Mouse (Mus musculus): ENCODE data around the gene Gm438. TPM values are rescaled to one million over a fixed set of nuclear protein-coding genes. Genes with fewer than 3 reads are reported as not detected.
"Not testable (repeated sequence)": the region's sequence is repeated elsewhere in the genome, so short reads cannot be mapped to it uniquely, and the experiment has no call there.

Gm438 gene
- not detected in 2 replicates for polyA plus RNA-seq (2015; fragmentation: Nextera tagmentation; extraction: Ambion mirVana)

DNA sequence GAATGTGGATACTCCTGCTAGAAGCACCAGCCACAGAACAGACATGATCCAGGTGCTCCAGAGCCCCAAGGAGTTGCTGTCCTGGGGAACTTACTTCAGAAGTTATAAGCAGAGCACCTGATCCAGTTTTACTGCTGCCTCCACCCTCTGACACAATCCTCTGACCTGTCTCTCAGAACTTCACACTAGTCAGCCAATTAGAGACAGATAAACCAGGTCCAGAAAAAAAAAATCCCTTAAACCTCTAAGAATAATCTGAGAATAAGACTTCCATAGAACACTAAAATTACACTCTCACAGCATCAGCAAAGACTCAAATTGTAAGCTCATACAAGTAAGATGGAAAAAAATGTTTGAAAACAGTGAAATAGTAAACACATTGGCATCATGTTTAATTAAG lies at the start of gene Gm438:
Gene Gm438, minus strand, starts transcription at position 101 of the 400 bp plus-strand sequence.
- ATAC-seq (ENCODE audit: low FRiP score) = no peak

DNA sequence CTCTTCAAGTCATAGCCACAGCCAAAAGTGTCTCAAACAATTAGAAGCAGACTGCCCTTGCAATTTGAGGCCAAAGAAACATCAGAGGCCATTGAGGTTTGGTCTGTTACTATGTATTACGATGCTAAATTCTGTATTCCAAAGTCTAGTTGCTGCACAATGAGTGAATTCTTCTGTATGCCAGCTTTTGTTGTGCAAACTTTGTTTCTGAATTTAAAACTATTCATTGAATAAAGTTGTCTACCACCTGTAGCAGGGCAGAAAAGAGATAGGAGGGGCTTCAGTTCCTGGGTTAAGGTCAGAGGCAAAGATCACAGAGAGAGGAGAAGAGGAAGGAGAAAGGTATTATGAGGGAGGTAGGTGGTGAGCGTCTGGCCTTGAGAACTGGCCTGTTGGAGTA lies 38.3 kb upstream of the Gm438 start:
- WGBS = 89% methylated on average over 2 of the region's 2 CpGs
- H3K4me3 ChIP-seq (replicated peaks) = no peak overlapping the region

More for the DNA sequence above, at the start of gene Gm438:
- H3K27me3 ChIP-seq (replicated peaks) = no peaks in the 10 kb centered on the region
- no peak within 1 kb of the TSS for H3K4me3 ChIP-seq (replicated peaks)
- H3K4me2 ChIP-seq = no peak within 1 kb of the TSS
- H3K36me3 ChIP-seq = no peaks in the 10 kb centered on the region
- H3K4me1 ChIP-seq = no peaks in the 10 kb centered on the region
- H3K27ac ChIP-seq (replicated peaks) = no peak within 1 kb of the TSS
- no peak within 1 kb of the TSS for H3K9ac ChIP-seq (replicated peaks)
- no peaks in the 10 kb centered on the region for H3K9me3 ChIP-seq (replicated peaks)

DNA sequence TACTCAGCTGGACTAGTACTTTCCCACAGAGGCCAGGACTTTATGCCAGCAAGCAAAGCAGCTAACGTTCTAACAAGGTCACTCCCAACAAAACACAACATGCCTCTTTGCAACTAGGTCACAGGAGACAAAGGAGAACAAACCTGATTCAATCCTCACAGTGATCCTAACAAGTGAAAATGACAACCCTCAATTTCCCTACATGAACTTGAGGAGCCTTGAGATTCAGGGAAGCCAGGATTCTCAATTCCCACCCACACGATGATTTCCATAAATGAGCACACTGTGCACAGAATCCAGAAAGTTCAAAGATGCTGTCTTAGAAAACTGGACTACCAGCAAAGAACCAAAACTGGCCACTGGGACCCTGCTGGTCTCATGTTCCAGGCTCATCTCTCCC lies 37.6 kb upstream of the Gm438 start:
- Histone ChIP-seq H3K27me3 (replicated peaks) (no peaks in the 10 kb centered on the region), H3K9me3 (replicated peaks) (no peaks in the 10 kb centered on the region), H3K27ac (replicated peaks) (no peak overlapping the region), H3K9ac (replicated peaks) (no peak overlapping the region), H3K36me3 (no peaks in the 10 kb centered on the region), H3K4me2 (no peak overlapping the region), H3K4me1 (no peaks in the 10 kb centered on the region), H3K4me3 (replicated peaks) (no peak overlapping the region)
- WGBS = 95% methylated on average over 2 of the region's 2 CpGs
- ATAC-seq (ENCODE audit: low FRiP score) = no peak

More for the DNA sequence above, 38.3 kb upstream of the Gm438 start:
- no peak overlapping the region for H3K4me2 ChIP-seq
- H3K9me3 ChIP-seq (replicated peaks) = no peaks in the 10 kb centered on the region
- H3K27ac ChIP-seq (replicated peaks) = no peak overlapping the region
- H3K27me3 ChIP-seq (replicated peaks) = no peaks in the 10 kb centered on the region
- H3K9ac ChIP-seq (replicated peaks) = no peak overlapping the region
- H3K36me3 ChIP-seq = no peaks in the 10 kb centered on the region
- no peak for ATAC-seq (ENCODE audit: low FRiP score)
- H3K4me1 ChIP-seq = no peaks in the 10 kb centered on the region

DNA sequence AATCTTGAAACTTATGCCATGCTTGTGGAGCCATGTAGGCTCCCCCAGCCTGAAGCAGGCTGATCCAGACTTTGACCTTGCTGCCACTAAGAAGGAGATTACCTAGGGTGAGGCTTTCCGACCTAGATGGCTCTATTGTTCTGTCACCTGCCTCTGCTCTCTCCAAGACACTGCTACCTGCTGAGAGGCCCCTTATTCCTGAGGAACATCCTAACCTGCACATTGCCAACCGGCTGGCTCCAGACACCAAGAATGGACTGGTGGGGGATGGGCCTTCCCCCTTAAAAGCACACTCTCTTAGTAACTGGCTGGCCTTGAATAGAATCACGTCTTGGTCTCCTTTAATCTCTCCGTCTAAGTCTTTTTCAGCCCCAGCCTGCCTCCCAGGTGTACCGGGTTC lies 20.8 kb upstream of the Gm438 start:
- H3K9me3 ChIP-seq (replicated peaks); ATAC-seq (ENCODE audit: low FRiP score); H3K36me3 ChIP-seq; H3K27me3 ChIP-seq (replicated peaks); H3K4me2 ChIP-seq; H3K27ac ChIP-seq (replicated peaks); H3K4me3 ChIP-seq (replicated peaks); H3K4me1 ChIP-seq; H3K9ac ChIP-seq (replicated peaks): not testable (repeated sequence)
- 48% methylated on average over 5 of the region's 5 CpGs for WGBS

DNA sequence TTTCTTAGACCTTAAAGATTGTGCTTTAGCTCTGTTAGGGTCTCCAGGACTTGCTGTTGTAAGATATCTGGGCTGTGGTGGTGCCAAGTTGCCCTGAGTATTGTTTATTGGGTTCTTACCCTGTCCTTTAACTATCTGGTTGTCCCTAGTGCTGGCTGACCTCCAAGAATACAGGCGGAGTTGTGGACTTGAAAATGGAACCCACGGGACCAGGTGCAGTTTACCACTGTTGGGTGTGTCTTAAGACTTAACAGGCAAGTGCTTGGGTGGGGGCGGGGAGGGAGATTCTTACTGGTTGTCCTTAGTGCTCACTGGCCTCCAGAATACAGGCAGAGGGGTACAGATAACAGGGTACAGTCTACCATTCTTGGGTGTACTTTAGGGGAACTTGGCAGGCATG lies 17.2 kb upstream of the Gm438 start:
- no peak overlapping the region for H3K4me3 ChIP-seq (replicated peaks)
- no peak overlapping the region for H3K9ac ChIP-seq (replicated peaks)
- 77% methylated on average over 3 of the region's 3 CpGs for WGBS
- H3K36me3 ChIP-seq = no peaks in the 10 kb centered on the region
- no peaks in the 10 kb centered on the region for H3K4me1 ChIP-seq
- H3K27me3 ChIP-seq (replicated peaks) = no peaks in the 10 kb centered on the region
- no peaks in the 10 kb centered on the region for H3K9me3 ChIP-seq (replicated peaks)
- ATAC-seq (ENCODE audit: low FRiP score) = no peak
- no peak overlapping the region for H3K27ac ChIP-seq (replicated peaks)
- H3K4me2 ChIP-seq = no peak overlapping the region

DNA sequence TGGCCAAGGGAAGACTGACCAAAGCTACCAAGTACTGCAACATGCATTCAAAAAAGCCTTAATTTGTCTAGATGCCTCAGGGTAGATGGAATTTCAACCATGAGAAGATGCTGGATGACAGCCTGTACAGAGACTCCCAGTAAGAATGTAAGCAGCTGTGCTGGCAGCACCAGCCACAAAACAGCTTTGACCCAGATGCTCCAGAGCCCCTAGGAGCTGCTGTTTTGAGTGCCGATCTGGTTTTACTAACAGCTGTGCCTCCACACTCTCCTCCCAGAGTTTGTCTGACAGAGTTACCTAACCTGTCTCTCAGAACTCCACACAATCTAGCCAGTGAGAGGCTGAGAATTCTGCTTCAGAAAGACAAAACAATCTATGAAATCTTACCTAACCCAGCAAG lies 3.8 kb upstream of the Gm438 start:
- Histone ChIP-seq H3K4me2 (no peak overlapping the region), H3K4me1 (no peaks in the 10 kb centered on the region), H3K9me3 (replicated peaks) (no peaks in the 10 kb centered on the region), H3K9ac (replicated peaks) (no peak overlapping the region), H3K36me3 (no peaks in the 10 kb centered on the region), H3K4me3 (replicated peaks) (no peak overlapping the region), H3K27me3 (replicated peaks) (no peaks in the 10 kb centered on the region), H3K27ac (replicated peaks) (no peak overlapping the region)
- 75% methylated on average over 1 of the region's 1 CpGs for WGBS
- no peak for ATAC-seq (ENCODE audit: low FRiP score)

DNA sequence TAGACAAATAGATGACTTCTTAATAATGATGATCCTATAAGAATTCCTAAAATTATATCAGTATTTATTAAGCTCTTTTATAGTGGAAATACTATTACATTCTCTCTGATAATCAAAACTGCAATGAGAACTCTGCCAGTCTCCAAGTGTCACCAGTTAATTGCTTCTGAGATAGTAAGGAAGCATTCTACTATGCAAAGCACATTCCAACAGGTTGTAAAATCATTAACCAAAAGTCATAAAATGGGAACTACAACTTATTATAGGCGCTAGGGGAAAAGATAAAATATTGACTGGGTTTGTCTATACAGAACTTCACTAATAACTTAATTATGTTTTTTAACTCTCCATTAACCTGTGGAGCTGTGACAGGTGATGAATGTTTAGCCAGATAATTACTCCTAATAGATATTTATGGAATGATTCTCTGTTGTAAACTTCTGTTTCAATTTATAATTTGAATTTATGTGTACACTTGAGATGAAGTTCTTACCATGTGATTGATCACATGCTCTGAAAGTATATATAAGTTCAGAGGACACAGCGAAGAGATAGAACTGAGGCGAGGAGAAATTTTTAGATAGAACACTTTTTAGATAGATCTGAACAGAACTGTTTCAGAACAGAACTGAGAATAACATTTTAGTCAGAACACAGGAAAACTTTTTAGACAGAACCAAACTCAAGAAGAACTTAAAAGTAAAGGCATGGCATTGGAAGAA lies 3.7 kb downstream of the Gm438 start:
- H3K27me3 ChIP-seq (replicated peaks) = no peaks in the 10 kb centered on the region
- no peak overlapping the region for H3K4me3 ChIP-seq (replicated peaks)
- ATAC-seq (ENCODE audit: low FRiP score) = no peak
- no peak overlapping the region for H3K4me2 ChIP-seq
- no peak overlapping the region for H3K9ac ChIP-seq (replicated peaks)
- H3K4me1 ChIP-seq = no peaks in the 10 kb centered on the region
- no peaks in the 10 kb centered on the region for H3K36me3 ChIP-seq
- no peaks in the 10 kb centered on the region for H3K9me3 ChIP-seq (replicated peaks)
- WGBS = 62% methylated on average over 3 of the region's 3 CpGs
- no peak overlapping the region for H3K27ac ChIP-seq (replicated peaks)

DNA sequence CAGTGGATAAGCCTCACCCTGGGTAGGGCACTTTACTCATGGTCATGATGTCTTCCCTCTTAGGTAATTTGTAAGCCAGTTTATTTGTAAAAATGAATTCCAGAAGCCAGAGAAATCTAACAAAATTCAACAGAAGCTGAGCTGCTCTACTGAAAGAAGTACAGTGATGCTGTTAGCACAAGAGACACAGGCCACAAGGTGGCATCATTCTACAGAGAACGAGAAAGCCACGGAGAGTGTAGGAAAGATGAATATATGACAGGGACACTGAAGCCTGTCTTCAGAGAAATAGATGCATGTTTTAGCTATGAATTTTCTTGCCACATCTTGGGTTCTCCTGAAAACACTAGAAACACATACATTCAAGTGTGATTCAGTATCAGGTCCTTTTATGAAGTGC lies 20.7 kb downstream of the Gm438 start:
- no peaks in the 10 kb centered on the region for H3K27me3 ChIP-seq (replicated peaks)
- 35% methylated on average over 2 of the region's 2 CpGs for WGBS
- no peak overlapping the region for H3K9ac ChIP-seq (replicated peaks)
- no peak overlapping the region for H3K4me3 ChIP-seq (replicated peaks)
- ATAC-seq (ENCODE audit: low FRiP score) = peak; percentile 69; the same call in 1 of the 2 replicates
- H3K27ac ChIP-seq (replicated peaks) = no peak overlapping the region
- no peaks in the 10 kb centered on the region for H3K4me1 ChIP-seq
- no peaks in the 10 kb centered on the region for H3K36me3 ChIP-seq
- no peaks in the 10 kb centered on the region for H3K9me3 ChIP-seq (replicated peaks)
- no peak overlapping the region for H3K4me2 ChIP-seq

- Histone ChIP-seq H3K27ac (replicated peaks) (no peak overlapping the region), H3K36me3 (no peaks in the 10 kb centered on the region), H3K9me3 (replicated peaks) (no peaks in the 10 kb centered on the region), H3K9ac (replicated peaks) (no peak overlapping the region), H3K4me3 (replicated peaks) (no peak overlapping the region), H3K27me3 (replicated peaks) (no peaks in the 10 kb centered on the region), H3K4me2 (no peak overlapping the region), H3K4me1 (0 out of 2 replicates have a peak, but pooled peaks cover 2% of the 10 kb centered on the region)
- WGBS = 10% methylated on average over 1 of the region's 1 CpGs
- no peak for ATAC-seq (ENCODE audit: low FRiP score)
Measured at GRCm38 (mm10) chr4:144749139-144749538, 37.2 kb downstream of the Gm438 start.

Other genes starting within 250 kb of the Gm438 start
- gene Gm13124, start 221.4 kb downstream of the Gm438 start, polyA plus RNA-seq (2015; fragmentation: Nextera tagmentation; extraction: Ambion mirVana) = not detected in 2 replicates
- gene Aadacl4, start 172.9 kb downstream of the Gm438 start, polyA plus RNA-seq (2015; fragmentation: Nextera tagmentation; extraction: Ambion mirVana) = not detected in 2 replicates
- gene Gm436, start 100.2 kb downstream of the Gm438 start, polyA plus RNA-seq (2015; fragmentation: Nextera tagmentation; extraction: Ambion mirVana) = not detected in 2 replicates
- gene Gm13178, start 65.2 kb downstream of the Gm438 start, polyA plus RNA-seq (2015; fragmentation: Nextera tagmentation; extraction: Ambion mirVana) = not detected in 2 replicates
- gene Dhrs3, start 106.2 kb upstream of the Gm438 start, polyA plus RNA-seq (2015; fragmentation: Nextera tagmentation; extraction: Ambion mirVana) = 31.0 and 41.3 TPM in 2 replicates

Measured in neural tube, embryonic 15.5 days (tissue).